Mouse (Mus musculus): ENCODE measurements at regions not wholly inside any gene's neighbourhood (a gene's known extent, or its start where the extent isn't known, plus 50 kb on each side); places are given as distances from the start of the nearest gene placed in this dataset.

GRCm38 (mm10) chr14:46258551-46258950, 120.7 kb upstream of the Gm15217 start:
- TF ChIP-seq POLR2A (IDR thresholded peaks at IDR 0.05; ENCODE audit: extremely low read depth, insufficient read depth, low read length) (no peak), CTCF (IDR thresholded peaks at IDR 0.05; ENCODE audit: low read depth, low read length) (no peak)
